Mouse (Mus musculus) erythroblast, embryonic 14.5 days (primary cell): ENCODE data around the gene D2hgdh.
"Not testable (repeated sequence)": the region's sequence is repeated elsewhere in the genome, so short reads cannot be mapped to it uniquely, and the experiment has no call there.

Source experiments
- GATA1 ChIP-seq: IDR thresholded peaks from 2 replicates; pipeline ENCODE4 v1.6.1; 2012; ENCODE audit warnings: low read length, inconsistent platforms, mixed read lengths
- TAL1 ChIP-seq: IDR thresholded peaks from 3 replicates; pipeline ENCODE4 v1.6.1; 2012; ENCODE audit warnings: low read length, inconsistent platforms, mixed read lengths

DNA sequence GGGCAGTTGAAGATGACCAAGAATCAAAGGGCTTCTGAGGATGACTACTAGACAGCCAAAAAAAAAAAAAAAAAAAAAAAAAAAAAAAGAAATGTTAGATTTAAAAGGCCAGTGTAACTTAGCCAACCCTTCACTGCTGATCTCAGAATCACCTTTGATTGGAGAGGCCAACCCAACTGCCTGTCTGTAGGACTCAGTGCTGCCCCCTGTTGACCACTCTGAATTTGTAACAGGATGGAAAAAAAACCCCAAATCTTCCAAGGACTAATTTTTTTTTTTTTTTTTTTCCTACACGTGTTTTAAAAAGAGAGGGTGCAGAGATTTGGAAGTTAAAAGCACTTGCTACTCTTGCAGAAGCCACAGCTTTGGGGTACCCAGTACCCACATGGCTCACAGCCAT is 66.2 kb downstream of the D2hgdh start:
- not testable (repeated sequence) for TF ChIP-seq TAL1, GATA1
